Mouse (Mus musculus): Measurements from ENCODE around the gene B4galnt1. TPM values are rescaled to one million over a fixed set of nuclear protein-coding genes. Genes with fewer than 3 reads are reported as not detected.
A peak's percentile ranks its signal among the peaks of the same experiment; 100 is the strongest.
"Not testable (repeated sequence)": the region's sequence is repeated elsewhere in the genome, so short reads cannot be mapped to it uniquely, and the experiment has no call there.

The B4galnt1 gene
- polyA plus RNA-seq, 1 experiment, result 60.5 TPM

DNA sequence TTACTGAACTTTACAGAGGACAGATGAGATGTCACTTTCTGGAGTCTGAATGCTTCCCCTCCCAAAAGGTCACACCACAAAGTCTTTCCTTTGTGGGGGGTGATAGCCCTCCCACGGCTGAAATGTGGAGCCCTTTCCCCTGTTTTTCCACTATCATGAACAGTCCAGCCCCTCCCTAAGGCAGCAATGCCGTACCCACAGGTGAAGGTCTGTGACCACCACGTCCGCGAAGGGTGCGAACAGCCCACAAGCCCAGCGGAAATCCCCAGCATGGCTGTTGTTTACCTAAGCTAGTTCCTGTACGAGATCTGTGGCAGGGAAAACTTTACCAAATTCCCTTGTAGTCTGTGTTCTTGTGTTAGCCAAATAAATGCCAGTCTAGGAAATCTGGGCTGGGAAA lies 23.5 kb upstream of the B4galnt1 start:
- no peak for DNase-seq (ENCODE audit: low read depth)

GRCm38 (mm10) chr10:127143228-127143627 lies 21.8 kb upstream of the B4galnt1 start:
- no peak for DNase-seq (ENCODE audit: low read depth)

- no peak for DNase-seq (ENCODE audit: low read depth)
Observed at GRCm38 (mm10) chr10:127144536-127144935, 20.5 kb upstream of the B4galnt1 start.

GRCm38 (mm10) chr10:127145303-127145702 lies 19.7 kb upstream of the B4galnt1 start:
- DNase-seq (ENCODE audit: low read depth), result no peak

DNA sequence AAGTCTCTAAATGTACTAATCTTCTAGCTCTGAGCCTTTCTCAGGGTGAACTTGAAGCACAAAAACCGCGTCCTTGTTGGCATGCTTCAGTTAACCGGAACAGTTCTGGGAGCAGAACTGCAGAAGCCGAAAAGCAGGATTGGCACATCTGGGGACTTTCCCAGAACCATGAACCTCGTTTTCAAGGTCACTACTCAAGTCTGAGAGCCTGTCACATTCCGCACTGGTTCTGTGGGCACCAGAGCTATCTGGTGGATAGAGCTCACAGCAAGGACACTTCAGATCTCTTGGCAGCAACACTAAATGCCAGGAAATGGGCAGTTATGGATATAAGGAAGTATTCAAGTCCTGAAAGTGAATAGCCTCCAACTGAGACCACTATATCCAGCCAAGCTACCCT lies 17.9 kb upstream of the B4galnt1 start:
- DNase-seq (ENCODE audit: low read depth), result no peak

- no peak for DNase-seq (ENCODE audit: low read depth)
Observed at GRCm38 (mm10) chr10:127150471-127150872, 14.6 kb upstream of the B4galnt1 start.

DNA sequence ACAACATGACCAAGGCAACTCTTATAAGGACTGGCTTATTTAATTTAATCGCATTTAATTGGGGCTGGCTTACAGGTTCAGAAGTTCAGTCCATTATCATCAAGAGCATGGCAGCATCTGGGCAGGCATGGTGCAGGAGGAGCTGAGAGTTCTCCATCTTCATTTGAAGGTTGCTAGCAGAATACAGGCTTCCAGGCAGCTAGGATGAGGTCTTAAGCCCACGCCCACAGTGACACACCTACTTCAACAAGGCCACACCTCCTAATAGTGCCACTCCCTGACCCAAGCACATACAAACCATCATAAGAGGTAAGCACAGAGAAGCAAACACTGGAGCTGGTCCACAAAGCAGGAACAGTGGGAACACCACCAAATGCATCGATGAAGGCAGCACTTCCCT lies 13.8 kb upstream of the B4galnt1 start:
- DNase-seq (ENCODE audit: low read depth), result not testable (repeated sequence)

DNA sequence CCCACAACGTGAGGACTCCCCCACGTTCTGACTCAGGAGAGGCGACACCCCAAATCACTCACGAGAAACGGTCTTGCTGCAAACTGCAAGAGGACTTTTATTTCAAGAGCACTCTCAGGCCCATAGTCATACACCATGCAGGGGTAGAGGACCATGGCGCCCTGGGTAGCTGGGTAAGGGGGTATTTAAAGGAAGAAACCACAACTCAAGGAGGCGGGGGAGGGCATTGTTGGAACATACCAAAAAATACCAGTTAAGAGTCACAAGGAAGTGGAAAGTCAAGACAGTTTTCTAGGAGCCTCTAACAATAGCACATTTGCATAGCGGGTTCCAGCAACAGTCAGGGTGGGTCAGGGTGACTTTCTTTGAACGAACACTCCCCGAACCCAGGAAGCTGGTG lies 12.5 kb upstream of the B4galnt1 start:
- not testable (repeated sequence) for DNase-seq (ENCODE audit: low read depth)

DNA sequence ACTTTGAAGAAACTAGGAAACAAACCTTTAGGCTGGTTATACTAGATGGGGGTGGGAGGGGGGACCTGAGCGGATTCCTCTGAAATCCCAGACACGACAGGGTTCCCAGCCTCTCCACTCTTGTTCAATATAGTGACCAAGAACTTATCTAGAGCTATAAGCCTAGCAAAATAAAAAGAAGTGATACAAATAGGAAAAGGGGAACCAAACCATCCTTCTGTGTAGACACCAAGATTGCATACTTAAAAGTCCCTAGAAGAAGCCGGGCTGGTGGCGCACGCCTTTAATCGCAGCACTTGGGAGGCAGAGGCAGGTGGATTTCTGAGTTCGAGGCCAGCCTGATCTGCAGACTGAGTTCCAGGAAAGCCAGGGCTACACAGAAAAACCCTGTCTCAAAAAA lies 11.7 kb upstream of the B4galnt1 start:
- DNase-seq (ENCODE audit: low read depth), result no peak

- no peak for DNase-seq (ENCODE audit: low read depth)
Observed at GRCm38 (mm10) chr10:127154241-127154640, 10.8 kb upstream of the B4galnt1 start.

DNA sequence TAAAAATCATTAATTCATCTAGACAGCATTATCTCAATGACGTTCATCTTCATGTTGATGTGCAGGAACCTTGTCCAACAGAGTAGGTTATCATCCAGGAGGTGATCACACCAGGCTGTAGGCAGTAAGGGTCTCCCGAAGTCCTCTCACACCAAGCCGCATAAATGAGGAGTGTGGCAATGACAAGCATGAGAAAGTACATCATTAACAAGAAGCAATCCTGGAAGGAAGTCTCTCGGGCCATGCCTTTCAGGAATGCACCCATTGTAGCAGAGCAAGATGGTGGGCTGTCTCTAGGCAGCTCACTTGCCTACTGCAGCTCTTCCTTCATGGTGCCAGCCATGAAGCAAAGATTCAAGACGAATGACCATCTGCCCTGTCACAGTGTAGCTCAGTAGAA lies 10.4 kb upstream of the B4galnt1 start:
- DNase-seq (ENCODE audit: low read depth), result no peak

DNA sequence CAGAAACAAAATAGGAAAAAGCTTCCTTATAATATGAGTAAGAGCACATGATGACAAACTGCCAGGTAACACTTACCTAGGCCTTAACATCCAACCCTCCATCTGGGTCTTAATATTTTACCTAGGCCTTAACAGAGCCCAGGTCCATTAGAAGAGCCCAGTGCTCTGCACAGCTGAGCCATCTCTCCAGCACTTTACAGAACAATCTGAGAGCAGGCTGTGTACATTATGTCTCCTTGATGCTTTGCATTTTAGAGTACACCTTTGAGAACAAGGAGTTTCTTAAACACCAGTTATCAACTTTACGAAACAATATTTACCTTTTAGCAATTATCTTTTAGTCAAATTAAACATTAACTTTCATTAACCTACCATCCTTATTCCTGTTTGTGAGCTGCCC lies 8.9 kb upstream of the B4galnt1 start:
- no peak for DNase-seq (ENCODE audit: low read depth)

DNA sequence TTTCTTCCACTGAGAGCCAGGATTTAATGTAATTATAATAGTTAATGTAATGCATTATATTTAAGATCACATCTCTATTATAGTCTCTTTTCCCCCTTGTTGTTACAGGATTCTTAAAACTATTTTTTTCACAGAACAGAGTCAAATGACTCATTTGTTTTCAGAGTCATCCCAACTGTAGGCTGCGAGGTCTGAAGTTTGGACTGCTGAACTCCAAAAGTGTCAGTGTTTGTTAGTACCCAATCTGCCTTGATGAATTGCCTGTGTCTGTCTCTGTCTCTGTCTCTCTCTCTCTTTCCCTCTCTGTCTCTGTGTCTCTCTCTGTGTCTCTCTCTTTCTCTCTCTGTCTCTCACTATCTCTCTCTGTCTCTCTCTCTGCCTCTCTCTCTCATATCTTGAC lies 8.5 kb upstream of the B4galnt1 start:
- no peak for DNase-seq (ENCODE audit: low read depth)

GRCm38 (mm10) chr10:127158471-127158870 lies 6.6 kb upstream of the B4galnt1 start:
- no peak for DNase-seq (ENCODE audit: low read depth)

- DNase-seq (ENCODE audit: low read depth), result no peak
Observed at GRCm38 (mm10) chr10:127160081-127160480, 4.9 kb upstream of the B4galnt1 start.

- no peak for DNase-seq (ENCODE audit: low read depth)
Observed at GRCm38 (mm10) chr10:127160728-127161127, 4.3 kb upstream of the B4galnt1 start.

- DNase-seq (ENCODE audit: low read depth), result not testable (repeated sequence)
Observed at GRCm38 (mm10) chr10:127162771-127163261, 2.2 kb upstream of the B4galnt1 start.

GRCm38 (mm10) chr10:127164190-127164589 lies 835 bp upstream of the B4galnt1 start:
- DNase-seq (ENCODE audit: low read depth), result no peak

- DNase-seq (ENCODE audit: low read depth), result no peak
Observed at GRCm38 (mm10) chr10:127165354-127165653, 279 bp downstream of the B4galnt1 start.

DNA sequence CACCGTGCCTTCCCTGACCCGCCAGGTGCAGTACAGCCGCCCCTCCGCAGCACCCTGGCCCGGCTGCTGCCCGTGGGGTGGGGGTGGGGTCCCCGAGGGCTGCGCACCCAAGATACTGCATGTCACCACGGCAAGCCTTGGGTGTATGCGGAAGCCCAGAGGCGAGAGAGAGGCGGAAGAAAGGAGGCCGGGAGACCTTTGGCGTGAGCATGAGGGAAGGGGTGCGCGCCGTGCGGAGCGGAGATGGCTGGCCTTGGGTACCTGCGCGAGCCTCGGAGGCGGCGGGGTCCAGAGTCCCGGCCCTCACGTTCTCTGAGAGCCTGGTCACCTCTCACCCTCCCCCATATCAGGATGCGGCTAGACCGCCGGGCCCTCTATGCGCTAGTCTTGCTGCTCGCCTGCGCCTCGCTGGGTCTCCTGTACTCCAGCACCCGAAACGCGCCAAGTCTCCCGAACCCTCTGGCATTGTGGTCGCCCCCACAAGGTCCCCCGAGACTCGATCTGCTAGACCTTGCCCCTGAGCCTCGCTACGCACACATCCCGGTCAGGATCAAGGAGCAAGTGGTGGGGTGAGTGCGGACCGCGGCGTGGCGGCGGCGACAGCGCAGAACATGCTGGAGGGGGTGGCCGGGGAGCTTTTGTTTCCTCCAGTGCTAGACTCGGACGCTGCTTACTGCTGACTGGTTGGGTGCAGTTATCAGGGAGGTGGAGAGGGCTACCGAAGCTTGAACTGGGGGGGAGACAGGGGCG lies 804 bp downstream of the B4galnt1 start:
- no peak for DNase-seq (ENCODE audit: low read depth)

GRCm38 (mm10) chr10:127166404-127166715 lies 1.3 kb downstream of the B4galnt1 start:
- no peak for DNase-seq (ENCODE audit: low read depth)

DNA sequence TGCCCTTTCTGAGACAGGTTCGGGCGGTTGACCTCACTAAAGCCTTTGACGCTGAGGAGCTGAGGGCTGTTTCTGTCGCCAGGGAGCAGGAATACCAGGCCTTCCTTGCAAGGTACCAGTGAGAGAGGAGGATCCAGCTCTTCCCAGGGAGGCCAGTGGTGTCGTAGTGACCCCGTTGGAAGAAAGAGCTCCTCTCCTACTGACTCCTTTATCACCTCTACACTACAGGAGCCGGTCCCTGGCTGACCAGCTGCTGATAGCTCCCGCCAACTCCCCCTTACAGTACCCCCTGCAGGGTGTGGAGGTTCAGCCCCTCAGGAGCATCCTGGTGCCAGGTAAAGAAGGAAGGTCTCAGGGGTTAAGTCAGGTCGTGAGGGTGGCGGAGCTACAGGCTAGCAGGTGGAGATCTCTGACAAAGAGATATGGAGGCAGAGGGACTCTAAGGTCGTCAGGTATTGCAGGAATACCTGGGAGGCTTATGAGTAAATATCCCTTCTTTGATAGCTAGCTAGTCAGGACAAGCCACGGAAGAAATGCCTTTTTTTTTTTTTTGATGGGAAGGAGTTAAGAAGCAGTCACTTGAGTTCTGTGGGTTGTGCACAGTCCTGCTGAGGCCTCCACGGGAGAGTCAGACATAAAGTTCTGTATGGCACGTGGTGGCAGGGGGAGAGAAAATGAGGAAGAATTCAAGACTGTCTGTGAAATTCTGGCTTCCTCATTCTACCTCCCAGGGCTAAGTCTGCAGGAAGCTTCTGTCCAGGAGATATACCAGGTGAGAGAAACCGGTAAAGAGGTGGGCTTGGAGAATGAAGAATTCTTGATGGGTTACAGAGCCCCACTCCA lies 2.0 kb downstream of the B4galnt1 start:
- DNase-seq (ENCODE audit: low read depth), result no peak

GRCm38 (mm10) chr10:127167614-127168192 lies 2.7 kb downstream of the B4galnt1 start:
- DNase-seq (ENCODE audit: low read depth), result peak; percentile 74
